Mouse (Mus musculus) lung, postnatal 0 days (tissue): ENCODE results near the gene Thbs2. TPM values are rescaled to one million over a fixed set of nuclear protein-coding genes. Genes with fewer than 3 reads are reported as not detected.
"Not testable (repeated sequence)": the region's sequence is repeated elsewhere in the genome, so short reads cannot be mapped to it uniquely, and the experiment has no call there.

ENCODE experiments used
- ATAC-seq: fragments of 200-750 bp; cut with Nextera tagmentation; 2 replicates; pipeline ENCODE4 v1.8.0; 2017; ENCODE audit warnings: moderate library complexity
- DNase-seq: peaks from one replicate; pipeline ENCODE4 v3.0.0-alpha.2; 2016; ENCODE audit warnings: low spot score
- H3K27ac ChIP-seq: fragments of 300-500 bp; sonication (generic); 2 replicates; pipeline ENCODE4 v1.5.1; 2014; ENCODE audit warnings: antibody characterized with exemption, mild to moderate bottlenecking, low read length, mixed read lengths
- H3K27me3 ChIP-seq: fragments of 300-500 bp; sonication (generic); replicated peaks from 2 replicates; pipeline ENCODE4 v1.6.1; 2014; ENCODE audit warnings: low read length, mixed read lengths; ENCODE audit not compliant: insufficient read depth
- H3K36me3 ChIP-seq: fragments of 300-500 bp; sonication (generic); 2 replicates; pipeline ENCODE4 v1.6.1; 2014; ENCODE audit warnings: low read length, mixed read lengths; ENCODE audit not compliant: insufficient read depth
- H3K4me1 ChIP-seq: fragments of 300-500 bp; sonication (generic); 2 replicates; pipeline ENCODE4 v1.6.1; 2014; ENCODE audit warnings: antibody characterized with exemption, low read depth, low read length, mixed read lengths; ENCODE audit not compliant: insufficient read depth
- H3K4me2 ChIP-seq: fragments of 300-500 bp; sonication (generic); replicated peaks from 2 replicates; pipeline ENCODE4 v1.6.1; 2014; ENCODE audit warnings: low read depth, mild to moderate bottlenecking, low read length, moderate library complexity, mixed read lengths
- H3K4me3 ChIP-seq: fragments of 300-500 bp; sonication (generic); 2 replicates; pipeline ENCODE4 v1.5.1; 2014; ENCODE audit warnings: low read depth, low read length
- H3K9ac ChIP-seq: fragments of 300-500 bp; sonication (generic); replicated peaks from 2 replicates; pipeline ENCODE4 v1.6.1; 2014; ENCODE audit warnings: low read depth, mild to moderate bottlenecking
- H3K9me3 ChIP-seq: fragments of 300-500 bp; sonication (generic); 2 replicates; pipeline ENCODE4 v1.6.1; 2016; ENCODE audit warnings: low read length, mixed read lengths
- CTCF ChIP-seq: IDR thresholded peaks from 2 replicates; pipeline ENCODE4 v1.5.1; 2016; ENCODE audit warnings: antibody characterized with exemption, mild to moderate bottlenecking
- EP300 ChIP-seq: IDR thresholded peaks from 2 replicates; pipeline ENCODE4 v1.6.1; 2016; ENCODE audit warnings: antibody characterized with exemption, mild to moderate bottlenecking, control low read depth
- WGBS: fragments of 180-500 bp; shearing (Covaris S2); extraction: QIAGEN DNeasy Blood & Tissue Kit; methylation state at CpG from one replicate; pipeline ENCODE4 v1.1.7; 2014; 5-methylcytosine and 5-hydroxymethylcytosine counted together
- polyA plus RNA-seq: library from polyadenylated mRNA; unstranded; fragments of >200 nt; fragmentation: Nextera tagmentation; extraction: Ambion mirVana; gene quantifications from 2 replicates; pipeline ENCODE4 v1.2.1, GENCODE M21; 2015

The Thbs2 gene
- polyA plus RNA-seq, 1 experiment from 2014 or later = 5.4 TPM

GRCm38 (mm10) chr17:14640351-14641115 is 53.5 kb downstream of the Thbs2 start:
- H3K27me3 ChIP-seq = no peaks in the 10 kb centered on the region
- H3K4me1 ChIP-seq = no peaks in the 10 kb centered on the region; the same call in 1 of the 2 replicates
- 0 out of 2 replicates have a peak overlapping the region, but pooled peaks have one; percentile 8 for H3K27ac ChIP-seq
- no peaks in the 10 kb centered on the region for H3K36me3 ChIP-seq
- peak; percentile 92 for ATAC-seq
- H3K4me2 ChIP-seq = peak overlapping the region; percentile 25
- peak; percentile 89 for DNase-seq
- H3K9me3 ChIP-seq = no peaks in the 10 kb centered on the region
- H3K9ac ChIP-seq = no peak overlapping the region
- peak; percentile 49; the same call in 1 of the 2 replicates for TF ChIP-seq EP300
- TF ChIP-seq CTCF = no peak
- WGBS = 28% methylated on average over 15 of the region's 15 CpGs
- H3K4me3 ChIP-seq = no peak overlapping the region

- DNase-seq = peak; percentile 39
Measured at GRCm38 (mm10) chr17:14635546-14636323, 58.3 kb downstream of the Thbs2 start.

GRCm38 (mm10) chr17:14628901-14629300 is 65.1 kb downstream of the Thbs2 start:
- H3K4me2 ChIP-seq = no peak overlapping the region
- no peak overlapping the region for H3K27ac ChIP-seq
- H3K9me3 ChIP-seq = no peaks in the 10 kb centered on the region
- H3K36me3 ChIP-seq = no peaks in the 10 kb centered on the region
- H3K27me3 ChIP-seq = no peaks in the 10 kb centered on the region
- no peaks in the 10 kb centered on the region for H3K4me1 ChIP-seq
- WGBS = 48% methylated on average over 4 of the region's 4 CpGs
- H3K9ac ChIP-seq = no peak overlapping the region
- H3K4me3 ChIP-seq = no peak overlapping the region
- DNase-seq = no peak
- TF ChIP-seq CTCF (no peak), EP300 (no peak)
- ATAC-seq = no peak

More at GRCm38 (mm10) chr17:14635546-14636323, 58.3 kb downstream of the Thbs2 start:
- TF ChIP-seq EP300 = no peak
- no peak for TF ChIP-seq CTCF
- Histone ChIP-seq H3K36me3 (no peaks in the 10 kb centered on the region), H3K27me3 (no peaks in the 10 kb centered on the region), H3K4me3 (no peak overlapping the region), H3K4me2 (no peak overlapping the region), H3K9me3 (no peaks in the 10 kb centered on the region), H3K27ac (no peak overlapping the region), H3K4me1 (no peaks in the 10 kb centered on the region; the same call in 1 of the 2 replicates), H3K9ac (no peak overlapping the region)
- WGBS = 79% methylated on average over 8 of the region's 8 CpGs
- ATAC-seq = no peak; the same call in 1 of the 2 replicates

- Histone ChIP-seq H3K9me3 (no peaks in the 10 kb centered on the region), H3K9ac (no peak overlapping the region), H3K27me3 (no peaks in the 10 kb centered on the region), H3K4me3 (no peak overlapping the region), H3K4me1 (no peaks in the 10 kb centered on the region), H3K36me3 (no peaks in the 10 kb centered on the region), H3K27ac (no peak overlapping the region), H3K4me2 (no peak overlapping the region)
- no peak for TF ChIP-seq EP300
- TF ChIP-seq CTCF = no peak
- DNase-seq (no peak), ATAC-seq (no peak)
- WGBS = 92% methylated on average over 12 of the region's 12 CpGs
Measured at GRCm38 (mm10) chr17:14627828-14628338, 66.2 kb downstream of the Thbs2 start.

GRCm38 (mm10) chr17:14624433-14624832 is 69.6 kb downstream of the Thbs2 start:
- Histone ChIP-seq H3K4me3 (no peak overlapping the region), H3K36me3 (no peaks in the 10 kb centered on the region), H3K9me3 (no peaks in the 10 kb centered on the region), H3K27ac (no peak overlapping the region), H3K27me3 (no peaks in the 10 kb centered on the region), H3K4me2 (peak overlapping the region; percentile 17; the same call in 1 of the 2 replicates), H3K9ac (no peak overlapping the region), H3K4me1 (no peaks in the 10 kb centered on the region)
- no peak for ATAC-seq
- WGBS = 16% methylated on average over 8 of the region's 8 CpGs
- TF ChIP-seq EP300 = no peak
- no peak for TF ChIP-seq CTCF
- no peak for DNase-seq

GRCm38 (mm10) chr17:14621006-14621405 is 73.0 kb downstream of the Thbs2 start:
- not testable (repeated sequence) for H3K4me1 ChIP-seq, H3K27me3 ChIP-seq, H3K36me3 ChIP-seq, H3K4me2 ChIP-seq, ATAC-seq, DNase-seq, H3K9ac ChIP-seq, H3K4me3 ChIP-seq, H3K27ac ChIP-seq, H3K9me3 ChIP-seq
